Mouse (Mus musculus) T-helper 17 cell (primary cell): ENCODE data around the gene Plek.
"Not testable (repeated sequence)": the region's sequence is repeated elsewhere in the genome, so short reads cannot be mapped to it uniquely, and the experiment has no call there.

Experiments used
- in situ Hi-C, 2 experiments: fragments of 300-600 bp; cut with MboI, MseI; formaldehyde crosslinking; loops; 1 replicate in 1 of 2; 2 replicates in 1 of 2; pipeline ENCODE4 v1.15.1; 2025; ENCODE audit warnings: high pct_unique_total_duplicates in 2 of 2

The Plek gene

GRCm38 (mm10) chr11:17051545-17052475 lies at the start of gene Plek, which contains the start of gene Cnrip1:
Gene Plek, minus strand, starts transcription at chr11:17052381.
Gene Cnrip1, plus strand, starts transcription at chr11:17051586.
- in situ Hi-C loops, result loop anchor here in 1 of 2 experiments (10.0 kb wide), 1 partner anchor 1157 kb away; no protein-coding TSS in a partner anchor

- in situ Hi-C loops, result no loop called here
Observed at GRCm38 (mm10) chr11:17086106-17086505, 33.9 kb upstream of the Plek start.

- in situ Hi-C loops, result no loop called here
Observed at GRCm38 (mm10) chr11:17083866-17084265, 31.7 kb upstream of the Plek start.

- in situ Hi-C loops, result no loop called here
Observed at GRCm38 (mm10) chr11:17083455-17083854, 31.3 kb upstream of the Plek start.

- in situ Hi-C loops, result no loop called here
Observed at GRCm38 (mm10) chr11:17082953-17083352, 30.8 kb upstream of the Plek start.

- in situ Hi-C loops, result no loop called here
Observed at GRCm38 (mm10) chr11:17082086-17082485, 29.9 kb upstream of the Plek start.

GRCm38 (mm10) chr11:17075656-17076055 lies 23.5 kb upstream of the Plek start:
- in situ Hi-C loops, result no loop called here

GRCm38 (mm10) chr11:17069360-17069759 lies 17.2 kb upstream of the Plek start:
- in situ Hi-C loops, result not testable (repeated sequence)

GRCm38 (mm10) chr11:17052476-17053049 lies 382 bp upstream of the Plek start:
- in situ Hi-C loops, result loop anchor here in 1 of 2 experiments (10.0 kb wide), 1 partner anchor 1158 kb away; no protein-coding TSS in a partner anchor

- in situ Hi-C loops, result loop anchor here in 1 of 2 experiments (25.0 kb wide), 1 partner anchor 1784 kb away; no protein-coding TSS in a partner anchor
Observed at GRCm38 (mm10) chr11:17045806-17046205, 6.4 kb downstream of the Plek start.

- in situ Hi-C loops, result loop anchor here in 1 of 2 experiments (25.0 kb wide), 1 partner anchor 938 kb away; the partner anchor contains the start of gene Etaa1
Observed at GRCm38 (mm10) chr11:17023984-17024383, 28.2 kb downstream of the Plek start.

GRCm38 (mm10) chr11:17023206-17023605 lies 29.0 kb downstream of the Plek start:
- in situ Hi-C loops, result loop anchor here in 1 of 2 experiments (25.0 kb wide), 1 partner anchor 939 kb away; the partner anchor contains the start of gene Etaa1

GRCm38 (mm10) chr11:17019328-17019727 lies 32.9 kb downstream of the Plek start:
- in situ Hi-C loops, result loop anchor here in 1 of 2 experiments (5.0 to 25.0 kb wide), 2 partner anchors 57 to 943 kb away; partner anchors contain the start of gene Etaa1

GRCm38 (mm10) chr11:17012948-17013347 lies 39.2 kb downstream of the Plek start:
- in situ Hi-C loops, result loop anchor here in 1 of 2 experiments (25.0 kb wide), 1 partner anchor 949 kb away; the partner anchor contains the start of gene Etaa1

- in situ Hi-C loops, result loop anchor here in 1 of 2 experiments (25.0 kb wide), 1 partner anchor 954 kb away; the partner anchor contains the start of gene Etaa1
Observed at GRCm38 (mm10) chr11:17008498-17008941, 43.7 kb downstream of the Plek start.

GRCm38 (mm10) chr11:17007517-17008173 lies 44.5 kb downstream of the Plek start:
- in situ Hi-C loops, result loop anchor here in 1 of 2 experiments (25.0 kb wide), 1 partner anchor 955 kb away; the partner anchor contains the start of gene Etaa1

- in situ Hi-C loops, result loop anchor here in 1 of 2 experiments (25.0 kb wide), 1 partner anchor 956 kb away; the partner anchor contains the start of gene Etaa1
Observed at GRCm38 (mm10) chr11:17006526-17006925, 45.7 kb downstream of the Plek start.

GRCm38 (mm10) chr11:17004899-17005846 lies 47.0 kb downstream of the Plek start:
- in situ Hi-C loops, result loop anchor here (5.0 to 25.0 kb wide), 3 partner anchors 53 to 957 kb away; partner anchors contain the start of genes Etaa1 (in 1 of the 2) and Fbxo48 (in 1 of the 2)

GRCm38 (mm10) chr11:17003757-17004156 lies 48.4 kb downstream of the Plek start:
- in situ Hi-C loops, result loop anchor here (5.0 to 25.0 kb wide), 3 partner anchors 51 to 959 kb away; partner anchors contain the start of genes Etaa1 (in 1 of the 2) and Fbxo48 (in 1 of the 2)
